Mouse (Mus musculus): Measurements from ENCODE around the gene Trp53tg5. TPM values are rescaled to one million over a fixed set of nuclear protein-coding genes. Genes with fewer than 3 reads are reported as not detected.
A peak's percentile ranks its signal among the peaks of the same experiment; 100 is the strongest.

The Trp53tg5 gene
- polyA plus RNA-seq, 1 experiment from 2014 or later: not detected

GRCm38 (mm10) chr2:164433278-164433895 is 40.1 kb downstream of the Trp53tg5 start:
- no peak for DNase-seq (ENCODE audit: low spot score)

- no peak for DNase-seq (ENCODE audit: low spot score)
Measured at GRCm38 (mm10) chr2:164432541-164433191, 40.9 kb downstream of the Trp53tg5 start.

- DNase-seq (ENCODE audit: low spot score): no peak
Measured at GRCm38 (mm10) chr2:164431676-164432465, 41.7 kb downstream of the Trp53tg5 start.

- no peak for DNase-seq (ENCODE audit: low spot score)
Measured at GRCm38 (mm10) chr2:164430697-164431096, 42.8 kb downstream of the Trp53tg5 start.

- DNase-seq (ENCODE audit: low spot score): no peak
Measured at GRCm38 (mm10) chr2:164429881-164430615, 43.5 kb downstream of the Trp53tg5 start.

GRCm38 (mm10) chr2:164428451-164428850 is 45.1 kb downstream of the Trp53tg5 start:
- DNase-seq (ENCODE audit: low spot score): no peak

- DNase-seq (ENCODE audit: low spot score): no peak
Measured at GRCm38 (mm10) chr2:164426952-164427351, 46.6 kb downstream of the Trp53tg5 start.

GRCm38 (mm10) chr2:164426121-164426520 is 47.4 kb downstream of the Trp53tg5 start:
- no peak for DNase-seq (ENCODE audit: low spot score)

GRCm38 (mm10) chr2:164425401-164425800 is 48.1 kb downstream of the Trp53tg5 start:
- no peak for DNase-seq (ENCODE audit: low spot score)

- DNase-seq (ENCODE audit: low spot score): no peak
Measured at GRCm38 (mm10) chr2:164424406-164424805, 49.1 kb downstream of the Trp53tg5 start.

GRCm38 (mm10) chr2:164423464-164423863 is 50.1 kb downstream of the Trp53tg5 start:
- DNase-seq (ENCODE audit: low spot score): no peak

- peak; percentile 9 for DNase-seq (ENCODE audit: low spot score)
Measured at GRCm38 (mm10) chr2:164422675-164423393, 50.7 kb downstream of the Trp53tg5 start.

- DNase-seq (ENCODE audit: low spot score): no peak
Measured at GRCm38 (mm10) chr2:164421979-164422378, 51.5 kb downstream of the Trp53tg5 start.

- DNase-seq (ENCODE audit: low spot score): no peak
Measured at GRCm38 (mm10) chr2:164421306-164421705, 52.2 kb downstream of the Trp53tg5 start.

Other genes with a start within 250 kb of the Trp53tg5 start
- gene Svs2, start 235.3 kb downstream of the Trp53tg5 start, polyA plus RNA-seq (2015; fragmentation: Nextera tagmentation; extraction: Ambion mirVana): 0.09 and 0.12 TPM in 2 replicates
- gene Svs3b, start 217.1 kb downstream of the Trp53tg5 start, polyA plus RNA-seq (2015; fragmentation: Nextera tagmentation; extraction: Ambion mirVana): 0.10 TPM in 1 of 2 replicates, not detected in the other
- 0.54 TPM in 1 of 2 replicates, not detected in the other for gene Svs4, start 195.3 kb downstream of the Trp53tg5 start, polyA plus RNA-seq (2015; fragmentation: Nextera tagmentation; extraction: Ambion mirVana)
- gene Svs3a, start 184.5 kb downstream of the Trp53tg5 start, polyA plus RNA-seq (2015; fragmentation: Nextera tagmentation; extraction: Ambion mirVana): not detected in 2 replicates
- not detected in 2 replicates for gene Svs6, start 157.0 kb downstream of the Trp53tg5 start, polyA plus RNA-seq (2015; fragmentation: Nextera tagmentation; extraction: Ambion mirVana)
- not detected in 2 replicates for gene Svs5, start 141.0 kb downstream of the Trp53tg5 start, polyA plus RNA-seq (2015; fragmentation: Nextera tagmentation; extraction: Ambion mirVana)
- 9.8 and 10.6 TPM in 2 replicates for gene Slpi, start 84.6 kb downstream of the Trp53tg5 start, polyA plus RNA-seq (2015; fragmentation: Nextera tagmentation; extraction: Ambion mirVana)
- not detected in 2 replicates for gene Rbpjl, start 70.6 kb downstream of the Trp53tg5 start, polyA plus RNA-seq (2015; fragmentation: Nextera tagmentation; extraction: Ambion mirVana)
- 0.08 and 0.12 TPM in 2 replicates for gene Matn4, start 68.6 kb downstream of the Trp53tg5 start, polyA plus RNA-seq (2015; fragmentation: Nextera tagmentation; extraction: Ambion mirVana)
- gene Sdc4, start 29.8 kb downstream of the Trp53tg5 start, polyA plus RNA-seq (2015; fragmentation: Nextera tagmentation; extraction: Ambion mirVana): 28.7 and 40.4 TPM in 2 replicates
- 77.2 and 83.7 TPM in 2 replicates for gene Sys1, start 16.8 kb downstream of the Trp53tg5 start, polyA plus RNA-seq (2015; fragmentation: Nextera tagmentation; extraction: Ambion mirVana)
- gene Gm20458, start 12.8 kb downstream of the Trp53tg5 start, polyA plus RNA-seq (2015; fragmentation: Nextera tagmentation; extraction: Ambion mirVana): 19.4 and 21.5 TPM in 2 replicates
- 12.6 and 15.3 TPM in 2 replicates for gene Dbndd2, start 12.4 kb upstream of the Trp53tg5 start, polyA plus RNA-seq (2015; fragmentation: Nextera tagmentation; extraction: Ambion mirVana)
- gene Pigt, start 23.8 kb upstream of the Trp53tg5 start, polyA plus RNA-seq (2015; fragmentation: Nextera tagmentation; extraction: Ambion mirVana): 47.2 and 51.1 TPM in 2 replicates
- 51.3 and 53.4 TPM in 2 replicates for gene Wfdc2, start 88.7 kb upstream of the Trp53tg5 start, polyA plus RNA-seq (2015; fragmentation: Nextera tagmentation; extraction: Ambion mirVana)
- not detected in 2 replicates for gene Spint3, start 99.7 kb upstream of the Trp53tg5 start, polyA plus RNA-seq (2015; fragmentation: Nextera tagmentation; extraction: Ambion mirVana)
- gene Wfdc6a, start 111.7 kb upstream of the Trp53tg5 start, polyA plus RNA-seq (2015; fragmentation: Nextera tagmentation; extraction: Ambion mirVana): not detected in 2 replicates
- gene Eppin, start 119.9 kb upstream of the Trp53tg5 start, polyA plus RNA-seq (2015; fragmentation: Nextera tagmentation; extraction: Ambion mirVana): not detected in 2 replicates
- not detected in 2 replicates for gene Wfdc6b, start 139.8 kb upstream of the Trp53tg5 start, polyA plus RNA-seq (2015; fragmentation: Nextera tagmentation; extraction: Ambion mirVana)
- not detected in 2 replicates for gene Wfdc8, start 139.9 kb upstream of the Trp53tg5 start, polyA plus RNA-seq (2015; fragmentation: Nextera tagmentation; extraction: Ambion mirVana)
- not detected in 2 replicates for gene Wfdc16, start 165.1 kb upstream of the Trp53tg5 start, polyA plus RNA-seq (2015; fragmentation: Nextera tagmentation; extraction: Ambion mirVana)
- 0.42 TPM in 1 of 2 replicates, not detected in the other for gene Wfdc10, start 182.3 kb upstream of the Trp53tg5 start, polyA plus RNA-seq (2015; fragmentation: Nextera tagmentation; extraction: Ambion mirVana)
- not detected in 2 replicates for gene Wfdc9, start 182.9 kb upstream of the Trp53tg5 start, polyA plus RNA-seq (2015; fragmentation: Nextera tagmentation; extraction: Ambion mirVana)
- not detected in 2 replicates for gene Wfdc11, start 200.4 kb upstream of the Trp53tg5 start, polyA plus RNA-seq (2015; fragmentation: Nextera tagmentation; extraction: Ambion mirVana)
- not detected in 2 replicates for gene Wfdc13, start 211.4 kb upstream of the Trp53tg5 start, polyA plus RNA-seq (2015; fragmentation: Nextera tagmentation; extraction: Ambion mirVana)
- not detected in 2 replicates for gene Spint4, start 224.8 kb upstream of the Trp53tg5 start, polyA plus RNA-seq (2015; fragmentation: Nextera tagmentation; extraction: Ambion mirVana)
- not detected in 2 replicates for gene Spint5, start 241.6 kb upstream of the Trp53tg5 start, polyA plus RNA-seq (2015; fragmentation: Nextera tagmentation; extraction: Ambion mirVana)